Comparison of ENCODE assay signal across 9 mouse cellular contexts in genomic region chr6:71125043-71125893, GRCm38 (mm10). TPM values are rescaled to one million over a fixed set of nuclear protein-coding genes. Genes with fewer than 3 reads are reported as not detected.
DNase-seq lines count a peak whose midpoint lies in the region; ATAC-seq and TF ChIP-seq lines count a peak whose summit lies in the region.
"Had no signal": no experiment of that assay in that cellular context is flagged by ENCODE, and none has a peak within 500 bp of the region (broad histone marks: within the 10 kb centered on the region; RNA-seq: fewer than 3 reads in every experiment).

No protein-coding gene starts in this region.

- 7% methylated on average over 3 of the region's 3 CpGs for WGBS in forebrain, embryonic 10.5 days
- WGBS in heart, postnatal 0 days = 1% methylated on average over 3 of the region's 3 CpGs
- 1% methylated on average over 3 of the region's 3 CpGs for WGBS in liver, embryonic 14.5 days (ENCODE audit: insufficient replicate concordance)
- WGBS in neural tube, embryonic 15.5 days = 9% methylated on average over 3 of the region's 3 CpGs

- H3K36me3 ChIP-seq in forebrain, embryonic 10.5 days (replicated peaks) = no peaks in the 10 kb centered on the region
- no peaks in the 10 kb centered on the region for H3K36me3 ChIP-seq in heart, postnatal 0 days (replicated peaks; ENCODE audit: control insufficient read depth, insufficient read depth, low read length)
- H3K36me3 ChIP-seq in liver, embryonic 14.5 days (replicated peaks; ENCODE audit: control insufficient read depth, insufficient read depth, low read depth) = no peaks in the 10 kb centered on the region
- no peaks in the 10 kb centered on the region for H3K36me3 ChIP-seq in neural tube, embryonic 15.5 days
- H3K36me3 ChIP-seq in testis, adult 2 months (ENCODE audit: control insufficient read depth, insufficient read depth, low read length) = no peaks in the 10 kb centered on the region
- H3K36me3 ChIP-seq: heart, embryonic 13.5 days had no signal

- TF ChIP-seq CTCF in heart, postnatal 0 days (IDR thresholded peaks at IDR 0.05; ENCODE audit: low read depth) = peak; percentile 91
- peak; percentile 85 for TF ChIP-seq CTCF in liver, embryonic 14.5 days (IDR thresholded peaks at IDR 0.05; ENCODE audit: low read depth)
- TF ChIP-seq CTCF in testis, adult 2 months (IDR thresholded peaks at IDR 0.05; ENCODE audit: control insufficient read depth, insufficient read depth, insufficient replicate concordance, low read depth, low read length) = peak; percentile 51

- ATAC-seq in heart, postnatal 0 days (ENCODE audit: insufficient read depth, low read depth) = no peak
- ATAC-seq in liver, embryonic 14.5 days (ENCODE audit: insufficient read depth) = no peak
- peak; percentile 56; the same call in 1 of the 2 replicates for ATAC-seq in neural tube, embryonic 15.5 days (ENCODE audit: low FRiP score)

- H3K9me3 ChIP-seq in forebrain, embryonic 10.5 days = no peaks in the 10 kb centered on the region
- H3K9me3 ChIP-seq in heart, postnatal 0 days (replicated peaks; ENCODE audit: control insufficient read depth, low read length) = no peaks in the 10 kb centered on the region
- no peaks in the 10 kb centered on the region for H3K9me3 ChIP-seq in liver, embryonic 14.5 days (ENCODE audit: control insufficient read depth, low read length)
- H3K9me3 ChIP-seq in neural tube, embryonic 15.5 days (replicated peaks) = no peaks in the 10 kb centered on the region
- H3K9me3 ChIP-seq: heart, embryonic 13.5 days had no signal

- no peak overlapping the region for H3K9ac ChIP-seq in heart, postnatal 0 days (replicated peaks; ENCODE audit: low read depth, low read length)
- H3K9ac ChIP-seq in liver, embryonic 14.5 days (replicated peaks) = no peak overlapping the region
- no peak overlapping the region for H3K9ac ChIP-seq in neural tube, embryonic 15.5 days (replicated peaks)
- H3K9ac ChIP-seq: heart, embryonic 13.5 days had no signal

- H3K4me1 ChIP-seq in forebrain, embryonic 10.5 days = no peaks in the 10 kb centered on the region
- no peaks in the 10 kb centered on the region for H3K4me1 ChIP-seq in heart, postnatal 0 days (ENCODE audit: control insufficient read depth, insufficient read depth)
- H3K4me1 ChIP-seq in liver, embryonic 14.5 days (replicated peaks; ENCODE audit: control insufficient read depth in 2 of 2, insufficient read depth in 2 of 2, low read length in 1 of 2) = no peaks in the 10 kb centered on the region
- H3K4me1 ChIP-seq in neural tube, embryonic 15.5 days = no peaks in the 10 kb centered on the region
- no peaks in the 10 kb centered on the region for H3K4me1 ChIP-seq in testis, adult 2 months (ENCODE audit: control insufficient read depth, insufficient read depth, low read length)
- H3K4me1 ChIP-seq: heart, embryonic 13.5 days had no signal

- no peak overlapping the region for H3K4me3 ChIP-seq in forebrain, embryonic 10.5 days
- no peak overlapping the region for H3K4me3 ChIP-seq in heart, postnatal 0 days (ENCODE audit: low read depth, low read length)
- H3K4me3 ChIP-seq in liver, embryonic 14.5 days (ENCODE audit: insufficient read depth in 1 of 2, low read depth in 2 of 2, low read length in 2 of 2) = no peak overlapping the region
- no peak overlapping the region for H3K4me3 ChIP-seq in neural tube, embryonic 15.5 days (replicated peaks)
- no peak overlapping the region for H3K4me3 ChIP-seq in testis, adult 2 months (ENCODE audit: control insufficient read depth, low read depth, low read length)
- H3K4me3 ChIP-seq: heart, embryonic 13.5 days had no signal

- peak; percentile 88 for DNase-seq in ES-CJ7 (ENCODE audit: low read depth, low spot score)
- DNase-seq in c-Kit-negative CD71-positive TER-119-positive erythroid progenitor cells, embryonic 14.5 days (ENCODE audit: low read depth, low spot score) = peak; percentile 22
- DNase-seq in forebrain, embryonic 10.5 days (ENCODE audit: extremely low spot score, low spot score) = peak; percentile 80
- peak; percentile 76 for DNase-seq in heart, postnatal 0 days (ENCODE audit: low spot score)
- DNase-seq in kidney, postnatal 14 days = peak; percentile 81
- DNase-seq in liver, embryonic 14.5 days (ENCODE audit: low read depth in 3 of 3, low spot score in 3 of 3) = peak in 2 of 3 experiments; percentile 27 to 43

- TF ChIP-seq EP300 in heart, postnatal 0 days (IDR thresholded peaks at IDR 0.05; ENCODE audit: low read depth) = no peak
- no peak for TF ChIP-seq EP300 in liver, embryonic 14.5 days (IDR thresholded peaks at IDR 0.05; ENCODE audit: low read depth)

- no peak overlapping the region for H3K27ac ChIP-seq in forebrain, embryonic 10.5 days
- no peak overlapping the region for H3K27ac ChIP-seq in heart, postnatal 0 days (ENCODE audit: low read depth)
- H3K27ac ChIP-seq in liver, embryonic 14.5 days = no peak overlapping the region
- H3K27ac ChIP-seq in neural tube, embryonic 15.5 days (replicated peaks) = no peak overlapping the region
- H3K27ac ChIP-seq in testis, adult 2 months (ENCODE audit: control insufficient read depth, insufficient read depth, low read depth, low read length) = no peak overlapping the region
- H3K27ac ChIP-seq: heart, embryonic 13.5 days had no signal

- no peaks in the 10 kb centered on the region for H3K27me3 ChIP-seq in forebrain, embryonic 10.5 days (ENCODE audit: poor library complexity, severe bottlenecking)
- H3K27me3 ChIP-seq in heart, postnatal 0 days (ENCODE audit: control insufficient read depth, insufficient read depth, low read length) = no peaks in the 10 kb centered on the region
- no peaks in the 10 kb centered on the region for H3K27me3 ChIP-seq in liver, embryonic 14.5 days (ENCODE audit: control insufficient read depth, insufficient read depth, low read length)
- no peaks in the 10 kb centered on the region for H3K27me3 ChIP-seq in neural tube, embryonic 15.5 days (replicated peaks)
- no peaks in the 10 kb centered on the region for H3K27me3 ChIP-seq in testis, adult 2 months (ENCODE audit: control insufficient read depth, insufficient read depth, low read length)
- H3K27me3 ChIP-seq: heart, embryonic 13.5 days had no signal

- no peak overlapping the region for H3K4me2 ChIP-seq in heart, postnatal 0 days (ENCODE audit: low read depth, low read length)
- H3K4me2 ChIP-seq in liver, embryonic 14.5 days (ENCODE audit: low read depth) = no peak overlapping the region
- H3K4me2 ChIP-seq in neural tube, embryonic 15.5 days = no peak overlapping the region
- H3K4me2 ChIP-seq: heart, embryonic 13.5 days had no signal

- no peak for TF ChIP-seq POLR2A in testis, adult 2 months (IDR thresholded peaks at IDR 0.05; ENCODE audit: control insufficient read depth, low read depth, low read length)

RNA-seq across cellular contexts. Expression of gene Thnsl2, which starts 19.0 kb away (rescaled TPM):
- 4.3 and 4.7 TPM in 2 replicates for polyA plus RNA-seq in forebrain, embryonic 10.5 days (2016; fragmentation: Nextera tagmentation; extraction: Ambion mirVana)
- total RNA-seq in heart, postnatal 0 days (2014; rRNA removed; ENCODE audit: low replicate concordance) = 3.7 and 11.1 TPM in 2 replicates
- polyA plus RNA-seq in heart, postnatal 0 days (2015; fragmentation: Nextera tagmentation; extraction: Ambion mirVana) = 6.9 and 7.6 TPM in 2 replicates
- polyA plus RNA-seq in liver, embryonic 14.5 days (2012; rRNA removed) = 4.7 and 5.4 TPM in 2 replicates
- 11.5 and 11.8 TPM in 2 replicates for polyA plus RNA-seq in liver, embryonic 14.5 days (2014; fragmentation: Nextera tagmentation; extraction: Ambion mirVana)
- polyA plus RNA-seq in neural tube, embryonic 15.5 days (2015; fragmentation: Nextera tagmentation; extraction: Ambion mirVana) = 4.7 and 8.0 TPM in 2 replicates
- polyA plus RNA-seq in testis, adult 2 months (2012; rRNA removed) = 3.2 and 4.0 TPM in 2 replicates

Comparison
In these comparisons a context has a peak if more than half of its experiments do, and no peak if none do; other contexts are left out.
1. DNase-seq: peak in every context shown above with its lines; median percentile 88 in ES-CJ7; 81 in kidney, postnatal 14 days; 80 in forebrain, embryonic 10.5 days; 76 in heart, postnatal 0 days; 35 in liver, embryonic 14.5 days; 22 in c-Kit-negative CD71-positive TER-119-positive erythroid progenitor cells, embryonic 14.5 days.